Mouse (Mus musculus): ENCODE measurements around the gene Fer.
"Not testable (repeated sequence)": the region's sequence is repeated elsewhere in the genome, so short reads cannot be mapped to it uniquely, and the experiment has no call there.

Gene Fer

GRCm38 (mm10) chr17:63863012-63863630, at the start of gene Fer:
Fer (plus strand) TSS chr17:63863062.
- no peak for DNase-seq (ENCODE audit: low spot score)

- no peak for DNase-seq (ENCODE audit: low spot score)
These were observed 49.3 kb upstream of the Fer start for GRCm38 (mm10) chr17:63813552-63813951.

- DNase-seq (ENCODE audit: low spot score), result no peak
These were observed 44.3 kb upstream of the Fer start for GRCm38 (mm10) chr17:63818444-63819027.

GRCm38 (mm10) chr17:63824141-63824540, 38.7 kb upstream of the Fer start:
- no peak for DNase-seq (ENCODE audit: low spot score)

GRCm38 (mm10) chr17:63826196-63826595, 36.7 kb upstream of the Fer start:
- DNase-seq (ENCODE audit: low spot score), result no peak

GRCm38 (mm10) chr17:63826767-63827166, 36.1 kb upstream of the Fer start:
- no peak for DNase-seq (ENCODE audit: low spot score)

GRCm38 (mm10) chr17:63828561-63829332, 34.1 kb upstream of the Fer start:
- no peak for DNase-seq (ENCODE audit: low spot score)

- DNase-seq (ENCODE audit: low spot score), result no peak
These were observed 31.3 kb upstream of the Fer start for GRCm38 (mm10) chr17:63831550-63831949.

GRCm38 (mm10) chr17:63836223-63836622, 26.6 kb upstream of the Fer start:
- no peak for DNase-seq (ENCODE audit: low spot score)

- no peak for DNase-seq (ENCODE audit: low spot score)
These were observed 26.2 kb upstream of the Fer start for GRCm38 (mm10) chr17:63836641-63837040.

GRCm38 (mm10) chr17:63838144-63838543, 24.7 kb upstream of the Fer start:
- DNase-seq (ENCODE audit: low spot score), result no peak

GRCm38 (mm10) chr17:63839636-63840269, 23.1 kb upstream of the Fer start:
- no peak for DNase-seq (ENCODE audit: low spot score)

GRCm38 (mm10) chr17:63842226-63842625, 20.6 kb upstream of the Fer start:
- no peak for DNase-seq (ENCODE audit: low spot score)

- DNase-seq (ENCODE audit: low spot score), result no peak
These were observed 17.9 kb upstream of the Fer start for GRCm38 (mm10) chr17:63844936-63845335.

- DNase-seq (ENCODE audit: low spot score), result not testable (repeated sequence)
These were observed 17.1 kb upstream of the Fer start for GRCm38 (mm10) chr17:63845766-63846165.

GRCm38 (mm10) chr17:63849151-63849550, 13.7 kb upstream of the Fer start:
- no peak for DNase-seq (ENCODE audit: low spot score)

- peak; percentile 73 for DNase-seq (ENCODE audit: low spot score)
These were observed 13.3 kb upstream of the Fer start for GRCm38 (mm10) chr17:63849566-63849965.

- DNase-seq (ENCODE audit: low spot score), result no peak
These were observed 12.8 kb upstream of the Fer start for GRCm38 (mm10) chr17:63850016-63850415.

- no peak for DNase-seq (ENCODE audit: low spot score)
These were observed 5.8 kb upstream of the Fer start for GRCm38 (mm10) chr17:63857023-63857544.

GRCm38 (mm10) chr17:63860988-63861387, 1.9 kb upstream of the Fer start:
- DNase-seq (ENCODE audit: low spot score), result no peak

GRCm38 (mm10) chr17:63862399-63862798, 463 bp upstream of the Fer start:
- no peak for DNase-seq (ENCODE audit: low spot score)

GRCm38 (mm10) chr17:63863647-63864149, 836 bp downstream of the Fer start, which contains the start of gene A930002H24Rik:
A930002H24Rik (minus strand) TSS chr17:63863791.
- DNase-seq (ENCODE audit: low spot score), result peak; percentile 98
